In the genomic region with DNA sequence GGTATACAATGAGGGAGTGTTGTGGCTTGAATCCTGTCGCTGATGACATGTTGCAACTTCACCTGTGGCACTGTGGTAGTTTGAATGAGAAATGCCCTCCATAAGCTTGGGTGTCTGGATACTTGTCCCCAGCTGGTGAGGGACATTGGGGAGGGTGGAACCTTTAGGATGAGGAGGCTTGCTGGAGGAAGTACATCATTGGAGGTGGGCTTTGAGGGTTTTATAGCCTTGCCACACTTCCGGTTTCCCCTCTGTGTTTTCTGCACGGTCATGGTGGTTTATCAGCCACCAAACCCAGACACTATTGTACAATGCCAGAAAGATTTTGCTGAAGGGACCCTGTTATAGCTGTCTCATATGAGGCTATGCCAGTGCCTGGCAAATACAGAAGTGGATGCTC, we compare ENCODE assay signal across 19 mouse cellular contexts. TPM values are rescaled to one million over a fixed set of nuclear protein-coding genes. Genes with fewer than 3 reads are reported as not detected.
"Had no signal": no experiment of that assay in that cellular context is flagged by ENCODE, and none has a peak within 500 bp of the region (broad histone marks: within the 10 kb centered on the region; RNA-seq: fewer than 3 reads in every experiment).

No protein-coding gene starts in this region.

- ATAC-seq: liver, embryonic 12.5 days; midbrain, embryonic 13.5 days; midbrain, embryonic 16.5 days had no signal

- H3K4me3 ChIP-seq: limb, embryonic 10.5 days; limb, embryonic 13.5 days; liver, embryonic 12.5 days; liver, embryonic 15.5 days; lung, embryonic 15.5 days; midbrain, embryonic 10.5 days; midbrain, embryonic 13.5 days; myocyte; neural tube, embryonic 13.5 days had no signal

- H3K9me3 ChIP-seq: limb, embryonic 10.5 days; limb, embryonic 13.5 days; liver, embryonic 12.5 days; liver, embryonic 15.5 days; lung, embryonic 15.5 days; midbrain, embryonic 10.5 days; midbrain, embryonic 13.5 days; neural tube, embryonic 13.5 days had no signal

- DNase-seq: kidney, adult 2 months; kidney, postnatal 25 days; liver; lung, adult 18-20 months; lung, postnatal 10 days; lung, postnatal 36 days; thymus, adult 18-20 months; thymus, postnatal 14 days had no signal

- H3K4me1 ChIP-seq: liver, embryonic 12.5 days; midbrain, embryonic 10.5 days; midbrain, embryonic 13.5 days; neural tube, embryonic 13.5 days had no signal

- H3K36me3 ChIP-seq: limb, embryonic 10.5 days; limb, embryonic 13.5 days; liver, embryonic 12.5 days; liver, embryonic 15.5 days; lung, embryonic 15.5 days; midbrain, embryonic 10.5 days; midbrain, embryonic 13.5 days; neural tube, embryonic 13.5 days had no signal

- H3K27me3 ChIP-seq: limb, embryonic 13.5 days; liver, embryonic 12.5 days; liver, embryonic 15.5 days; lung, embryonic 15.5 days; midbrain, embryonic 13.5 days; neural tube, embryonic 13.5 days had no signal

RNA-seq across cellular contexts. Expression of a gene that starts 54.3 kb away (rescaled TPM):
- total RNA-seq: monocyte, adult 5-6 weeks had no signal
